Mouse (Mus musculus) adrenal gland (tissue): ENCODE data around the gene Thrsp.

Source experiments
- intact Hi-C: fragments of 180-260 bp; cut with DNase I; formaldehyde crosslinking; loops from one replicate; pipeline ENCODE4 v1.15.1; 2025

Gene Thrsp

GRCm38 (mm10) chr7:97380500-97381123, 36.9 kb downstream of the Thrsp start:
- intact Hi-C loops = no loop called here

DNA sequence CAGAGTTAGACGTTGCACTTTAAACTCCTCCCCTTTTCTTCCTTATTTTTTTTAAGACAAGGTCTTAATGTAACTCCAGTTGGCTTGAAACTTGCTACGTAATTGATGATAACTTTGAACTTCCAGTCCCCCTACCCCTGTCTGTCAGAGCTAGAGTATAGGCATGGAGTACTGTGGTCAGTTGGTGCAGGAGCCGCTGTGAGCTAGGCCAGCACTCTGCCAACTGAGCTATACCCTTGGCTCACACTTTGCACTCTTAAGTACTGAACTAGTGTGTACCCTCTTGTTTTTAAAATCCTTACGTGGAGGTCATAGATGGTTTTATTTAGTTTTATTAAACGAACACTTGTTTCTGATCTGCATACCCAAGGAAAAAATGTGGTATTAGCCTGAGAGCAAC, 38.2 kb downstream of the Thrsp start:
- intact Hi-C loops = no loop called here

- intact Hi-C loops = no loop called here
Measured at GRCm38 (mm10) chr7:97375906-97376305, 41.6 kb downstream of the Thrsp start.

DNA sequence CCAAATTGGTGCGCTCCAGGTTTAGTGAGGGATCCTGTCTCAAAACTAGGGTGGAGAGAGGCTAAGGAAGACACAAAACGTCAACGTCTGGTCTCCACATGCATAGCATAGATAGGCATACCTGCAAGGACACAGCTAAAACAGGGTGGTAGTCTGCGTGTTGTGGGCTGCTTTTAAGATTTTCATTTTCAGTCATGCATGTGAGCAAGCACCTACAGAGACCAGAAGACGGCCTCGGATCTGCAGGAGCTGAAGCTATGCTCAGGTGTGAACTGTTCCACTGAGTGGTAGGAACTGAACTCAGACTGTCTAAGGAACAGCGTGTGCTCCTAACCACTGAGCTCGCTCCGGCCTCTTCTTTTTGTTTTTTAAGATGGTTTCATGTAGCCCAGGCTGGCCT, 42.4 kb downstream of the Thrsp start:
- intact Hi-C loops = no loop called here

- intact Hi-C loops = no loop called here
Measured at GRCm38 (mm10) chr7:97365887-97366286, 51.6 kb downstream of the Thrsp start.
